Mouse (Mus musculus) heart, postnatal 0 days (tissue): ENCODE data around the gene Drosha. TPM values are rescaled to one million over a fixed set of nuclear protein-coding genes. Genes with fewer than 3 reads are reported as not detected.

ENCODE experiments used
- ATAC-seq: fragments of 200-750 bp; cut with Nextera tagmentation; 2 replicates; pipeline ENCODE4 v1.8.0; 2017; ENCODE audit warnings: low read depth, moderate number of reproducible peaks, moderate library complexity; ENCODE audit not compliant: insufficient read depth
- DNase-seq: peaks from one replicate; pipeline ENCODE4 v3.0.0-alpha.2; 2016; ENCODE audit warnings: low spot score
- H3K27ac ChIP-seq: fragments of 300-500 bp; sonication (generic); 2 replicates; pipeline ENCODE4 v1.5.1; 2014; ENCODE audit warnings: low read depth, mild to moderate bottlenecking
- H3K27me3 ChIP-seq: fragments of 300-500 bp; sonication (generic); 2 replicates; pipeline ENCODE4 v1.6.1; 2014; ENCODE audit warnings: low read length, mixed read lengths; ENCODE audit not compliant: control insufficient read depth, insufficient read depth
- H3K36me3 ChIP-seq: fragments of 300-500 bp; sonication (generic); replicated peaks from 2 replicates; pipeline ENCODE4 v1.6.1; 2014; ENCODE audit warnings: low read length, mixed read lengths; ENCODE audit not compliant: control insufficient read depth, insufficient read depth
- H3K4me1 ChIP-seq: fragments of 300-500 bp; sonication (generic); 2 replicates; pipeline ENCODE4 v1.6.1; 2014; ENCODE audit warnings: antibody characterized with exemption; ENCODE audit not compliant: control insufficient read depth, insufficient read depth
- H3K4me2 ChIP-seq: fragments of 300-500 bp; sonication (generic); 2 replicates; pipeline ENCODE4 v1.6.1; 2014; ENCODE audit warnings: low read depth, mild to moderate bottlenecking, low read length, moderate library complexity
- H3K4me3 ChIP-seq: fragments of 300-500 bp; sonication (generic); 2 replicates; pipeline ENCODE4 v1.5.1; 2014; ENCODE audit warnings: low read depth, low read length
- H3K9ac ChIP-seq: fragments of 300-500 bp; sonication (generic); replicated peaks from 2 replicates; pipeline ENCODE4 v1.6.1; 2014; ENCODE audit warnings: low read depth, low read length, mixed read lengths
- H3K9me3 ChIP-seq: fragments of 300-500 bp; sonication (generic); replicated peaks from 2 replicates; pipeline ENCODE4 v1.6.1; 2016; ENCODE audit warnings: low read length; ENCODE audit not compliant: control insufficient read depth
- CTCF ChIP-seq: IDR thresholded peaks from 2 replicates; pipeline ENCODE4 v1.5.1; 2016; ENCODE audit warnings: antibody characterized with exemption, control low read depth, low read depth
- EP300 ChIP-seq: IDR thresholded peaks from 2 replicates; pipeline ENCODE4 v1.6.1; 2016; ENCODE audit warnings: antibody characterized with exemption, low read depth
- WGBS: fragments of 180-500 bp; shearing (Covaris S2); extraction: QIAGEN DNeasy Blood & Tissue Kit; methylation state at CpG from one replicate; pipeline ENCODE4 v1.1.7; 2014; 5-methylcytosine and 5-hydroxymethylcytosine counted together
- polyA plus RNA-seq: library from polyadenylated mRNA; unstranded; fragments of >200 nt; fragmentation: Nextera tagmentation; extraction: Ambion mirVana; gene quantifications from 2 replicates; pipeline ENCODE4 v1.2.1, GENCODE M21; 2015
- total RNA-seq: library from RNA; depleted of rRNA; stranded (reverse); fragments of >200 nt; gene quantifications from 2 replicates; pipeline ENCODE4 v1.2.3, GENCODE M21; 2014; ENCODE audit warnings: low replicate concordance

Drosha gene
- total and polyA plus RNA-seq, 2 experiments from 2014 or later, result 10.1 to 12.4 TPM

DNA sequence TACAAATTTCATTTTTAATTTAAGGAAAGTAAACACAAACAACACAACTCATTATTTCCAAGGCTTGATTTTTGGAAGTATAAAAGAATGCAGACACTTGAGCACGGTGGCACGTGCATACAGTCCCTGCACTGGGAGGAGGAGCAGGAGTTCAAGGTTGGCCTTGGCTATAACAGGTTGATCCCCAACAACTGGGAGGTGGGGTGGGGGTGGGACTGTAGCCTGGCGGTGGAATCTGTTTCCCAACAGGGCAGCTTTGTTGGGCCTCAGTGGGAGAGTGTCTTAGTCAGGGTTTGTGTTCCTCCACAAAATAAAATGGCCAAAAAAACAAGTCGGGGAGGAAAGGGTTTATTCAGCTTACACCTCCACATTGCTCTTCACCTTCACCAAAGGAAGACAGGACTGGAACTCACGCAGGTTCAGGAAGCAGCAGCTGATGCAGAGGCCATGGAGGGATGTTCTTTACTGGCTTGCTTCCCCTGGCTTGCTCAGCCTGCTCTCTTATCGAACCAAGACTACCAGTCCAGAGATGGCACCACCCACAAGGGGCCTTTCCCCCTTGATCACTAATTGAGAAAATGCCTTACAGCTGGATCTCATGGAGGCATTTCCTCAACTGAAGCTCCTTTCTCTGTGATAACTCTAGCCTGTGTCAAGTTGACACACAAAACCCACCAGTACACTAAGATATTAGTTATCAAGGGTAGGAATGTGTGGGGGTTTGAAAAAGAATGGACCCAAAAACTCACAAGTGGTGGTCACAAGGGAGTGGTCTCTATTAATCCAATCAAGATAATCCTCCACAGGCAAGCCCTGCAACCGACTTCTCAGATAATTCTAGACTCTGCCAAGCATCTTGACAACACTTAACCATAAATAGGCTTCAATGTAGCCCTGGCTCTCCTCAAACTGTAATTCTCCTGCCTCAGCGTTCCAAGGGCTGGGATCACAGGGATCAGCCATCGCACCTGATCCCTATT is 1.9 kb upstream of the Drosha start:
- Histone ChIP-seq H3K4me2 (no peak overlapping the region), H3K4me3 (no peak overlapping the region), H3K27ac (no peak overlapping the region), H3K27me3 (no peaks in the 10 kb centered on the region), H3K36me3 (peaks cover 48% of the 10 kb centered on the region), H3K9ac (no peak overlapping the region), H3K9me3 (no peaks in the 10 kb centered on the region), H3K4me1 (peaks cover 16% of the 10 kb centered on the region; the same call in 1 of the 2 replicates)
- no peak for TF ChIP-seq EP300
- no peak for TF ChIP-seq CTCF
- 68% methylated on average over 9 of the region's 9 CpGs for WGBS
- no peak for ATAC-seq
- no peak for DNase-seq

DNA sequence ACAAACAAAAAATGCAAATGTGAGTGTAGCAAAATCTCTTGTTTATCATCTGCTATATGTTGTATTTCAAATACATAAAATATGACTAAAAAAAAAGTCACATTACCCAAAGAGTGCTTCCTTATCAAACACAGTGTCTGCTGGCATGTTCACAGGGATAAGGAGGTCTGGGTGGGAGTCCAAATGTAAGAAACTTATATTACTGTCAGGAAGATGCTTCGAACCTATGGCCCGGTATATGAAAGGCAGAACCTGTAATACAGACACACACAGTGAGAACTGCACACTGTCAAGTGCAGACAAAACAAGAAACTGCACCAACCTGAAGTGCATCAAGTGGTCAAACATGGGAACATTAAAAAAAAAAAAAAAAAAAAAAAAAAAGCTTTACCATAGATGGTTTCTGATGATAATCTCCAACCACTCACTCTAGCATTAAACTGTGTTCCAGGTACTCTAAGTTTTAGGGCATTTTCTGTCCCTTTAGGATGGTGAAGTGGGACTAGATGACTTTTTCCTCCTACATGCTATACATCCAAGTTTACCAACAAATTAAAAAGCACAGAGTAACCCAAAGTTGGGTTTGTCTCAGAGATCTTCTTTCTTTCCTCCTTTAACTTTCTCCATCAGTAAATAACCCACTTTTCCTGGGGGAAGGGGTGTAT is 1.0 kb upstream of the Drosha start:
- ATAC-seq (no peak), DNase-seq (no peak)
- H3K36me3 ChIP-seq, result peaks cover 48% of the 10 kb centered on the region
- H3K27ac ChIP-seq, result peak overlapping the region; percentile 76; the same call in 1 of the 2 replicates
- peaks cover 16% of the 10 kb centered on the region; the same call in 1 of the 2 replicates for H3K4me1 ChIP-seq
- no peaks in the 10 kb centered on the region for H3K27me3 ChIP-seq
- peak overlapping the region; percentile 72 for H3K4me2 ChIP-seq
- WGBS, result 83% methylated on average over 2 of the region's 2 CpGs
- no peaks in the 10 kb centered on the region for H3K9me3 ChIP-seq
- peak overlapping the region; percentile 89 for H3K9ac ChIP-seq
- TF ChIP-seq EP300 (no peak), CTCF (no peak)
- peak overlapping the region; percentile 93 for H3K4me3 ChIP-seq

GRCm38 (mm10) chr15:12824965-12825364 is 350 bp downstream of the Drosha start:
- H3K9ac ChIP-seq, result peak overlapping the region; percentile 49
- WGBS, result under 1% methylated on average over 31 of the region's 31 CpGs
- no peak overlapping the region for H3K27ac ChIP-seq
- DNase-seq (no peak), ATAC-seq (peak; percentile 34)
- peaks cover 16% of the 10 kb centered on the region; the same call in 1 of the 2 replicates for H3K4me1 ChIP-seq
- H3K27me3 ChIP-seq, result no peaks in the 10 kb centered on the region
- peak overlapping the region; percentile 72 for H3K4me2 ChIP-seq
- H3K9me3 ChIP-seq, result no peaks in the 10 kb centered on the region
- TF ChIP-seq CTCF, result no peak
- no peak for TF ChIP-seq EP300
- H3K4me3 ChIP-seq, result peak overlapping the region; percentile 93
- H3K36me3 ChIP-seq, result peaks cover 48% of the 10 kb centered on the region

DNA sequence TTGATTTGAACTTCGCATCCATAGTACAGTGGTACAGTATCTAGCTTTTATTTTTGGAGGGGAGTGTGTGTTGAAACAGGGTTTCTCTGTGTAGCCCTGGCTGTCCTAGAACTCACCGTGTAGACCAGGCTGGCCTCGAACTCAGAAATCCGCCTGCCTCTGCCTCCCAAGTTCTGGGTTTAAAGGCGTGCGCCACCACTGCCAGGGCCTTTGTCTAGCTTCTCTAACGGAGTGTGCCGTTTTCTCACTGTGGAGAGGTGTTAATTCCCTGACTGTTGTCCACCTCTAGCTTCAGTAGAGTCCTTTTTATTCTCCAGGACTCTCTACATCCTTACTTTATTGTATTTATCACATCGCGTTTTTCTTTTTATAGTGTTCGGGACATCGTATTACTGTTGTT is 793 bp downstream of the Drosha start:
- DNase-seq (no peak), ATAC-seq (no peak)
- WGBS, result 51% methylated on average over 12 of the region's 12 CpGs
- no peaks in the 10 kb centered on the region for H3K27me3 ChIP-seq
- H3K9me3 ChIP-seq, result no peaks in the 10 kb centered on the region
- H3K4me3 ChIP-seq, result peak overlapping the region; percentile 93
- peak overlapping the region; percentile 49 for H3K9ac ChIP-seq
- H3K36me3 ChIP-seq, result peaks cover 47% of the 10 kb centered on the region
- H3K27ac ChIP-seq, result no peak overlapping the region
- H3K4me1 ChIP-seq, result peaks cover 16% of the 10 kb centered on the region; the same call in 1 of the 2 replicates
- TF ChIP-seq CTCF (no peak), EP300 (no peak)
- peak overlapping the region; percentile 72 for H3K4me2 ChIP-seq

DNA sequence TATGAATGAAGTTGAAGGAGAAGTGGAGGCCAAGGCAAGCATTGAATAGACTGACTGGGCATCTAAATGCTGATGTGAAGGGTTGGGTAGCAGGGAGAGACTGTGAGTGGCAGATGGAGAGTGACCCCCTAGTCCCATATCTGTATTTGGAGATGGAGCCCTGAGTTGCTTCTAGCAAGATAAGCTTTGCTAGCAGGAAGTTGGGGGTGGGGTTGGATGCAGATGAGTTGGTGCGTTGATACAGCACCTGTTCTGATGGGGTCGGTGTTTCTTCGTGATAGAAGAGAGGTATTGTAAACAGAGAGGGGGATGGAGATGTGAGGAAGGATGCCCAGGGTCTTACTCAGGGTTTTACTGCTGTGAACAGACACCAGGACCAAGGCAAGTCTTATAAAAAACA is 5.3 kb downstream of the Drosha start:
- no peak overlapping the region for H3K4me3 ChIP-seq
- H3K9me3 ChIP-seq, result no peaks in the 10 kb centered on the region
- peaks cover 52% of the 10 kb centered on the region for H3K36me3 ChIP-seq
- no peak for ATAC-seq
- 0 out of 2 replicates have a peak, but pooled peaks cover 12% of the 10 kb centered on the region for H3K4me1 ChIP-seq
- no peak for TF ChIP-seq EP300
- no peak for TF ChIP-seq CTCF
- no peak overlapping the region for H3K27ac ChIP-seq
- no peak for DNase-seq
- no peaks in the 10 kb centered on the region for H3K27me3 ChIP-seq
- 83% methylated on average over 3 of the region's 3 CpGs for WGBS
- no peak overlapping the region for H3K4me2 ChIP-seq
- H3K9ac ChIP-seq, result no peak overlapping the region
